Mouse (Mus musculus): ENCODE results near the gene Zbtb6. TPM values are rescaled to one million over a fixed set of nuclear protein-coding genes. Genes with fewer than 3 reads are reported as not detected.

The Zbtb6 gene
- polyA plus RNA-seq, 1 experiment from 2014 or later: 3.3 TPM

DNA sequence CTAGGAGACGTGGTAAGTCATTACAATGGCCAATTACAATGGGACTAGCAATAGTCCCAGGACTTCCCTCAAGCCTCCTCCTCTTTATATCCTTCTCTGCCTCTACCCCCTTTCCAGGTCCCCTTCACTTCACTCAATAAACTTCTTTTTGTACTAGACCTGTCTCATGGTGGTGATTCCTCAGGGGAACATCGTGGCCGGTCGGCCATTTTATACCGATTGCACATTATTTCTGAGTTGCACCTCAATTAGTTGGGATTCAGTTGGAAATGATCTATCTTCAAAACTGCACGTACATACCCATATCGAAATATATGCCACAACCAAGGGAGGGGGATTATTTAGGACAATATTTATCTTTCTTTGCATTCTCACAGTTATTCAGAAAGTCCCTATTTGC, 11.4 kb downstream of the Zbtb6 start:
- ATAC-seq: peak; percentile 14; the same call in 1 of the 2 replicates
- 22% methylated on average over 7 of the region's 7 CpGs for WGBS (ENCODE audit: insufficient replicate concordance)

GRCm38 (mm10) chr2:37430593-37431464, 12.1 kb downstream of the Zbtb6 start:
- Histone ChIP-seq H3K27ac (peak overlapping the region; percentile 96), H3K4me1 (peaks cover 19% of the 10 kb centered on the region), H3K9me3 (replicated peaks) (no peaks in the 10 kb centered on the region), H3K36me3 (peaks cover 26% of the 10 kb centered on the region), H3K4me2 (peak overlapping the region; percentile 84), H3K27me3 (replicated peaks) (no peaks in the 10 kb centered on the region), H3K4me3 (peak overlapping the region; percentile 91), H3K9ac (peak overlapping the region; percentile 86)
- ATAC-seq: peak; percentile 97
- WGBS (ENCODE audit: insufficient replicate concordance): under 1% methylated on average over 38 of the region's 38 CpGs

More for the DNA sequence above, 11.4 kb downstream of the Zbtb6 start:
- no peaks in the 10 kb centered on the region for H3K9me3 ChIP-seq (replicated peaks)
- H3K4me3 ChIP-seq: peak overlapping the region; percentile 91
- H3K27ac ChIP-seq: peak overlapping the region; percentile 96
- no peaks in the 10 kb centered on the region for H3K27me3 ChIP-seq (replicated peaks)
- peak overlapping the region; percentile 86 for H3K9ac ChIP-seq
- H3K4me1 ChIP-seq: peaks cover 19% of the 10 kb centered on the region
- peak overlapping the region; percentile 84 for H3K4me2 ChIP-seq
- H3K36me3 ChIP-seq: peaks cover 34% of the 10 kb centered on the region

DNA sequence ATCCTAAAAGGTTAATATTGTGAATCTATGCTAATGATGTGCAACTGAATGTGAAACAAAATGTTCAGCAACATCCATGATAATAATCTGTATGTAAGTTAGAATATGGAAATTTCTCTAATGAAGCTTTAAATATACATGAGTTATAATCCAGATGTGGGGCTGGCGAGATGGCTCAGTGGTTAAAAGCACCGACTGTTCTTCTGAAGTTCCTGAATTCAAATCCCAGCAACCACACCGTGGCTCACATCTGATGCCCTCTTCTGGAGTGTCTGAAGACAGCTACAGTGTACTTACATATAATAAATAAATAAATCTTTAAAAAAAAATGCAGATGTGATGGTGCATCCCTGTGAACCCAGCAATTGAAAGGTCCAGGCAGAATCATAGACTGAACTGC, 19.3 kb downstream of the Zbtb6 start:
- Histone ChIP-seq H3K36me3 (peaks cover 10% of the 10 kb centered on the region), H3K9me3 (replicated peaks) (no peaks in the 10 kb centered on the region), H3K27ac (no peak overlapping the region), H3K4me2 (no peak overlapping the region; the same call in 1 of the 2 replicates), H3K4me3 (no peak overlapping the region), H3K9ac (no peak overlapping the region), H3K4me1 (peaks cover 29% of the 10 kb centered on the region), H3K27me3 (replicated peaks) (no peaks in the 10 kb centered on the region)
- ATAC-seq: no peak
- 43% methylated on average over 3 of the region's 3 CpGs for WGBS (ENCODE audit: insufficient replicate concordance)

DNA sequence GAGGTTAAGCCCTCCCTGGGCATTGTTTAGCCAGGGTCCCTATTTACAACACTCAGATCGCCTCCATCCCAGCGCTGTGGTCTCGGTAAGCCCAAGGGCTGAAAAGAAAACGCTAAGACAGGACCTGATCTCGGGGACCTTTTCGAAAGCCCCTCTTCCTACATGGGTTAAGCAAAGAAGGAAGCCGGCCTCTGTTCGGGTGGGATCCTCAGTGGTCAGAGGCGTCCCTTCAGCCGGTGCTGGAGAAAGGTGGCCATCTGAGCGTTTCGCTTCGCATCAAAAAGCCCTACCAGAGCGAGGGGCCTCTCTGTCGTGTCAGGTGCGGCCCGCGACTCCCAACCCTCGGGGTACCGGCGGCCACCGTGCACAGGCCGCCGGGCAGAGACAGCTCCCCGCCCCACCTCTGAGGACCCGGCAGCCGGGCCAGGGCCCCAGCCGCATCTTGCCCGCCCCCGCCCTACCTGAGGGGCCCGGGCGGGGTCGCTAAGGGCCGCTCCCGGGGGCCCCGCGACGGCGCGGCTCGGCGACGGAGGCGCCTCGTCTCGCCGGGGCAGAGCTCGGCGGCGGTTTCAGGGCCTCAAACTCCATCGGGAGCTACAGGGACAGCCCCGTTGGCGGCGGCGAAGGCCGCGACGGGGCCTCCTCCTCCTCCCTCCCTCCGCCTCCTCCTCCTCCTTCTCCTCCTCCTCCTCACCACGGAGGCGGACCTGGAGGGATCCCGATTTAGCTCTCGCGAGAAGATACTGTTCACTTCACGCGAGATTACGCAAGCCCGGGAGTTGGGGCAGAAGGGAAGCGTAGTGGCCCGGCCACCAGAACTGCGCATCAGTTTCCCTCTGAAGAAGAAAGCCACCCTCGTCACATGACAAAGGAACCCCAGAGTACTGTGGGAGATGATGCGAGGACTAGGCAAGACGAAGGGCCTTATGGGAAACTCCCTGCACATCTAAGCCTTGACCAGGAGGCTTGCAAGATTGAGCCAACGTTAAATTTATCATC, 20.4 kb downstream of the Zbtb6 start, which contains the start of gene Rc3h2:
Gene Rc3h2, minus strand, starts transcription at position 598 of the 999 bp plus-strand sequence.
- under 1% methylated on average over 74 of the region's 75 CpGs for WGBS (ENCODE audit: insufficient replicate concordance)
- Histone ChIP-seq H3K4me1 (peaks cover 29% of the 10 kb centered on the region), H3K9ac (peak within 1 kb of the TSS; percentile 92), H3K36me3 (peaks cover 3% of the 10 kb centered on the region; the same call in 1 of the 2 replicates), H3K9me3 (replicated peaks) (no peaks in the 10 kb centered on the region), H3K4me3 (peak within 1 kb of the TSS; percentile 90), H3K27ac (peak within 1 kb of the TSS; percentile 94), H3K4me2 (peak within 1 kb of the TSS; percentile 81), H3K27me3 (replicated peaks) (no peaks in the 10 kb centered on the region)
- peak; percentile 98 for ATAC-seq

DNA sequence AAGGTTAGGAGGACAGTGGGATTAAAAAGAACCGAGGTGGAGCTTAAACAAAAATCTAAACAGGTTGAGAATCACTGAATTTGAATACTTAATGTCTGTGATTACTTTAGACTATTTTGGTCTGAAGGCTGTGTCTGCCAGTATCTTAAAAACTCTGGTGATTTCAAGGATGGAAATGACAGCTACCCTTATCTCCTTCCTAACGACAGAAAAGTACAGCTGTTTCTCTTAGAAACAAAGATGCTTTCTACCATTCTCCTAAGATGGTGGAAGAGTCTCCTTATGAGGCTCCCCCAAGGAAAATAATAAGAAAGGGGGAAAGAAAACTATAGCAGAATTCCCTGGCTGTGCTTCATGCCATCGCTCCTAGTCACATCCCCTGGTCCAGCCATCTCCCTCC, 21.1 kb downstream of the Zbtb6 start:
- Histone ChIP-seq H3K9me3 (replicated peaks) (no peaks in the 10 kb centered on the region), H3K4me2 (peak overlapping the region; percentile 81), H3K4me3 (peak overlapping the region; percentile 90), H3K9ac (peak overlapping the region; percentile 92), H3K27me3 (replicated peaks) (no peaks in the 10 kb centered on the region), H3K4me1 (peaks cover 29% of the 10 kb centered on the region), H3K36me3 (no peaks in the 10 kb centered on the region), H3K27ac (peak overlapping the region; percentile 94)
- WGBS (ENCODE audit: insufficient replicate concordance): 9% methylated on average over 3 of the region's 3 CpGs
- ATAC-seq: no peak

- no peak overlapping the region for H3K4me2 ChIP-seq
- H3K27me3 ChIP-seq (replicated peaks): no peaks in the 10 kb centered on the region
- 59% methylated on average over 1 of the region's 1 CpGs for WGBS (ENCODE audit: insufficient replicate concordance)
- H3K4me1 ChIP-seq: no peaks in the 10 kb centered on the region
- ATAC-seq: no peak
- H3K4me3 ChIP-seq: no peak overlapping the region
- no peak overlapping the region for H3K27ac ChIP-seq
- no peak overlapping the region for H3K9ac ChIP-seq
- H3K9me3 ChIP-seq (replicated peaks): no peaks in the 10 kb centered on the region
- H3K36me3 ChIP-seq: peaks cover 58% of the 10 kb centered on the region
Measured at GRCm38 (mm10) chr2:37395539-37395938, 47.4 kb downstream of the Zbtb6 start.

GRCm38 (mm10) chr2:37382921-37383320, 60.0 kb downstream of the Zbtb6 start:
- no peak for ATAC-seq
- no peaks in the 10 kb centered on the region for H3K4me1 ChIP-seq
- no peak overlapping the region for H3K4me3 ChIP-seq
- no peak overlapping the region for H3K27ac ChIP-seq
- no peaks in the 10 kb centered on the region for H3K9me3 ChIP-seq (replicated peaks)
- WGBS (ENCODE audit: insufficient replicate concordance): 90% methylated on average over 9 of the region's 9 CpGs
- no peak overlapping the region for H3K4me2 ChIP-seq
- no peak overlapping the region for H3K9ac ChIP-seq
- H3K36me3 ChIP-seq: peaks cover 54% of the 10 kb centered on the region
- no peaks in the 10 kb centered on the region for H3K27me3 ChIP-seq (replicated peaks)

DNA sequence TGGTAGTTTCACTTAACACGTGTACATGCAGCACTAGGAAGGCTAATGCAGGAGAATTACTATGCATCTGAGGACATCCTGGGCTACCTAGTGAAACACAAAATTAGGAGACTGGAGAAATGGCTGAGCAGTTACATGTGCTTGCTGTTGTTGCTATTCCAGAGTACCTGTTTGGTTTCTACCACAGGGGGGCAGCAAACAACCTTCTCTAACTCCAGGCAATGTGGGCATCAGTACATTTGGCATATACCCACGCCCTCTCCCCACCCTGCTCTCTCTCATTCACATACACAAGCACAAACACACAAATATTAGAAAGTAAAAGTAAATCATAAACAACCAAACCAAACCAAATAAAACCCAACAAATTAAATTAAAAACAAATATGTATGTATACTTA, 62.8 kb downstream of the Zbtb6 start:
- H3K27me3 ChIP-seq (replicated peaks): no peaks in the 10 kb centered on the region
- H3K36me3 ChIP-seq: peaks cover 66% of the 10 kb centered on the region
- H3K4me3 ChIP-seq: no peak overlapping the region
- no peak overlapping the region for H3K27ac ChIP-seq
- H3K4me2 ChIP-seq: no peak overlapping the region
- WGBS (ENCODE audit: insufficient replicate concordance): 54% methylated on average over 2 of the region's 2 CpGs
- ATAC-seq: peak; percentile 54; the same call in 1 of the 2 replicates
- peaks cover 3% of the 10 kb centered on the region; the same call in 1 of the 2 replicates for H3K4me1 ChIP-seq
- H3K9ac ChIP-seq: no peak overlapping the region
- H3K9me3 ChIP-seq (replicated peaks): no peaks in the 10 kb centered on the region

DNA sequence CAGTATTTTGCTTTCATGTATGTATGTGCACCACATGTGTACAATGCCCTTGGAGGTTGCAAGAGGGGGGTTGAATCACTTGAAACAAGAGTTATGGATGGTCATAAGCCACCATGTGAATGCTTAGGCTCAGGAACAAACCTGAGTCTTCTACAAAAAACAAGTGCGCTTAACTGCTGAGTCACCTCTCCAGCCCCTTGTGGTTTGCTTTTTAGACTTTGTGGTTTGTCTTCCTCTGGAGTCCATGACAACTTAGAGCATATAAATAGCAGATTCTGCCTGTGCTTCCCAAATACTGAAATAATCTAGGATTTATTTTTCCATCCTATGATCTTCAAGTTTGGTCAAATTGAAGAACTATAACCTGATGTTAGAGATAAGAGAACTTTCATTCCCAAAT, 67.0 kb downstream of the Zbtb6 start:
- Histone ChIP-seq H3K4me2 (no peak overlapping the region), H3K9me3 (replicated peaks) (no peaks in the 10 kb centered on the region), H3K4me1 (peaks cover 3% of the 10 kb centered on the region; the same call in 1 of the 2 replicates), H3K9ac (no peak overlapping the region), H3K27ac (no peak overlapping the region), H3K27me3 (replicated peaks) (no peaks in the 10 kb centered on the region), H3K4me3 (no peak overlapping the region), H3K36me3 (peaks cover 54% of the 10 kb centered on the region)
- 19% methylated on average over 1 of the region's 1 CpGs for WGBS (ENCODE audit: insufficient replicate concordance)
- ATAC-seq: no peak

Data from liver, embryonic 12.5 days (tissue).